Mouse (Mus musculus): ENCODE data around the gene Arl6ip1. TPM values are rescaled to one million over a fixed set of nuclear protein-coding genes. Genes with fewer than 3 reads are reported as not detected.
A peak's percentile ranks its signal among the peaks of the same experiment; 100 is the strongest.

Arl6ip1 gene
- polyA plus RNA-seq, 1 experiment from 2014 or later: 488 TPM

DNA sequence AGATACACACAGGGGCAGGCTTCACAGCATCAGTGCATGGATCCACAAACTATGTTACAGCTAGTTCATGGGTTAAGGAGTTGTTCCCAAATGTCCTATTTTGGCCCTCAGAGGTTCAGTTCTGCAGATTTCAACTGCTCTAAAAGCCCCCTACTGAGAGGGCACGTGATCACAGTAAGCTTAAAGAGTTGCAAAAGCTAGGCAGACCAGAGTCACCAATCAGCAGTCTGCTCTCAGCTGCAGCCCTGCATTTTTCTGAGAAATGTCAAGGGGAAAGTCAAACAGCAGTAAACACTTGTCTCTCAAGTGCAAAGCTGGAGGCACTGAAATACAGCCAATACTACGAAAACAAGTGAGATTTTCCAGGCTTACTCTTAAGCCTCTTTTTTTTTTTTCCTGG is 10.3 kb downstream of the Arl6ip1 start:
- Histone ChIP-seq H3K4me3 (ENCODE audit: low read length) (no peak overlapping the region), H3K4me1 (ENCODE audit: control insufficient read depth, insufficient read depth, low read length) (peaks cover 6% of the 10 kb centered on the region; the same call in 1 of the 2 replicates), H3K9ac (ENCODE audit: low read depth, low read length) (no peak overlapping the region), H3K9me3 (ENCODE audit: control insufficient read depth, low read length) (no peaks in the 10 kb centered on the region), H3K36me3 (ENCODE audit: control insufficient read depth, insufficient read depth, low read length) (peaks cover 23% of the 10 kb centered on the region), H3K27me3 (replicated peaks; ENCODE audit: control insufficient read depth, insufficient read depth, low read length) (no peaks in the 10 kb centered on the region), H3K4me2 (ENCODE audit: low read depth, low read length) (no peak overlapping the region), H3K27ac (ENCODE audit: low read length) (no peak overlapping the region)
- no peak for ATAC-seq
- 45% methylated on average over 2 of the region's 2 CpGs for WGBS

- no peak for ATAC-seq
- Histone ChIP-seq H3K9me3 (ENCODE audit: control insufficient read depth, low read length) (no peaks in the 10 kb centered on the region), H3K27ac (ENCODE audit: low read length) (no peak overlapping the region), H3K9ac (ENCODE audit: low read depth, low read length) (no peak overlapping the region), H3K27me3 (replicated peaks; ENCODE audit: control insufficient read depth, insufficient read depth, low read length) (no peaks in the 10 kb centered on the region), H3K4me2 (ENCODE audit: low read depth, low read length) (no peak overlapping the region), H3K4me3 (ENCODE audit: low read length) (no peak overlapping the region), H3K4me1 (ENCODE audit: control insufficient read depth, insufficient read depth, low read length) (peaks cover 12% of the 10 kb centered on the region), H3K36me3 (ENCODE audit: control insufficient read depth, insufficient read depth, low read length) (peaks cover 27% of the 10 kb centered on the region)
- 80% methylated on average over 3 of the region's 3 CpGs for WGBS
Measured at GRCm38 (mm10) chr7:118118426-118118825, 11.0 kb downstream of the Arl6ip1 start.

- H3K4me1 ChIP-seq (ENCODE audit: control insufficient read depth, insufficient read depth, low read length): peaks cover 18% of the 10 kb centered on the region
- H3K9me3 ChIP-seq (ENCODE audit: control insufficient read depth, low read length): no peaks in the 10 kb centered on the region
- H3K4me3 ChIP-seq (ENCODE audit: low read length): no peak overlapping the region
- no peaks in the 10 kb centered on the region for H3K27me3 ChIP-seq (replicated peaks; ENCODE audit: control insufficient read depth, insufficient read depth, low read length)
- no peak overlapping the region for H3K9ac ChIP-seq (ENCODE audit: low read depth, low read length)
- no peak overlapping the region for H3K4me2 ChIP-seq (ENCODE audit: low read depth, low read length)
- WGBS: 50% methylated on average over 4 of the region's 4 CpGs
- peaks cover 26% of the 10 kb centered on the region for H3K36me3 ChIP-seq (ENCODE audit: control insufficient read depth, insufficient read depth, low read length)
- 0 out of 2 replicates have a peak overlapping the region, but pooled peaks have one; percentile 48 for H3K27ac ChIP-seq (ENCODE audit: low read length)
- no peak for ATAC-seq
Measured at GRCm38 (mm10) chr7:118117539-118118210, 11.8 kb downstream of the Arl6ip1 start.

- peaks cover 24% of the 10 kb centered on the region for H3K36me3 ChIP-seq (ENCODE audit: control insufficient read depth, insufficient read depth, low read length)
- H3K27ac ChIP-seq (ENCODE audit: low read length): peak overlapping the region; percentile 48; the same call in 1 of the 2 replicates
- H3K4me1 ChIP-seq (ENCODE audit: control insufficient read depth, insufficient read depth, low read length): peaks cover 25% of the 10 kb centered on the region
- peak overlapping the region; percentile 76 for H3K4me2 ChIP-seq (ENCODE audit: low read depth, low read length)
- peak; percentile 7; the same call in 1 of the 2 replicates for ATAC-seq
- no peaks in the 10 kb centered on the region for H3K27me3 ChIP-seq (replicated peaks; ENCODE audit: control insufficient read depth, insufficient read depth, low read length)
- H3K4me3 ChIP-seq (ENCODE audit: low read length): peak overlapping the region; percentile 94
- 15% methylated on average over 8 of the region's 8 CpGs for WGBS
- H3K9ac ChIP-seq (ENCODE audit: low read depth, low read length): peak overlapping the region; percentile 72; the same call in 1 of the 2 replicates
- no peaks in the 10 kb centered on the region for H3K9me3 ChIP-seq (ENCODE audit: control insufficient read depth, low read length)
Measured at GRCm38 (mm10) chr7:118116787-118117538, 12.5 kb downstream of the Arl6ip1 start.

GRCm38 (mm10) chr7:118115877-118116568 is 13.4 kb downstream of the Arl6ip1 start, which contains the start of gene Rps15a:
Gene Rps15a, minus strand, starts transcription at chr7:118116188.
- peak within 1 kb of the TSS; percentile 93 for H3K27ac ChIP-seq (ENCODE audit: low read length)
- H3K27me3 ChIP-seq (replicated peaks; ENCODE audit: control insufficient read depth, insufficient read depth, low read length): no peaks in the 10 kb centered on the region
- peak within 1 kb of the TSS; percentile 97 for H3K9ac ChIP-seq (ENCODE audit: low read depth, low read length)
- no peaks in the 10 kb centered on the region for H3K9me3 ChIP-seq (ENCODE audit: control insufficient read depth, low read length)
- H3K4me3 ChIP-seq (ENCODE audit: low read length): peak within 1 kb of the TSS; percentile 94
- peak; percentile 78 for ATAC-seq
- H3K36me3 ChIP-seq (ENCODE audit: control insufficient read depth, insufficient read depth, low read length): peaks cover 23% of the 10 kb centered on the region
- under 1% methylated on average over 40 of the region's 40 CpGs for WGBS
- H3K4me2 ChIP-seq (ENCODE audit: low read depth, low read length): peak within 1 kb of the TSS; percentile 76
- H3K4me1 ChIP-seq (ENCODE audit: control insufficient read depth, insufficient read depth, low read length): peaks cover 33% of the 10 kb centered on the region

GRCm38 (mm10) chr7:118115533-118115876 is 14.0 kb downstream of the Arl6ip1 start:
- peak overlapping the region; percentile 63 for H3K4me2 ChIP-seq (ENCODE audit: low read depth, low read length)
- ATAC-seq: peak; percentile 47; the same call in 1 of the 2 replicates
- H3K27me3 ChIP-seq (replicated peaks; ENCODE audit: control insufficient read depth, insufficient read depth, low read length): no peaks in the 10 kb centered on the region
- no peaks in the 10 kb centered on the region for H3K9me3 ChIP-seq (ENCODE audit: control insufficient read depth, low read length)
- H3K4me3 ChIP-seq (ENCODE audit: low read length): peak overlapping the region; percentile 94
- peaks cover 38% of the 10 kb centered on the region for H3K4me1 ChIP-seq (ENCODE audit: control insufficient read depth, insufficient read depth, low read length)
- H3K9ac ChIP-seq (ENCODE audit: low read depth, low read length): peak overlapping the region; percentile 97
- peak overlapping the region; percentile 93 for H3K27ac ChIP-seq (ENCODE audit: low read length)
- WGBS: 2% methylated on average over 20 of the region's 20 CpGs
- peaks cover 20% of the 10 kb centered on the region for H3K36me3 ChIP-seq (ENCODE audit: control insufficient read depth, insufficient read depth, low read length)

- H3K4me2 ChIP-seq (ENCODE audit: low read depth, low read length): peak overlapping the region; percentile 63
- H3K4me3 ChIP-seq (ENCODE audit: low read length): peak overlapping the region; percentile 94
- H3K27ac ChIP-seq (ENCODE audit: low read length): no peak overlapping the region
- peak overlapping the region; percentile 97 for H3K9ac ChIP-seq (ENCODE audit: low read depth, low read length)
- no peaks in the 10 kb centered on the region for H3K9me3 ChIP-seq (ENCODE audit: control insufficient read depth, low read length)
- 64% methylated on average over 5 of the region's 5 CpGs for WGBS
- no peaks in the 10 kb centered on the region for H3K27me3 ChIP-seq (replicated peaks; ENCODE audit: control insufficient read depth, insufficient read depth, low read length)
- ATAC-seq: no peak
- H3K36me3 ChIP-seq (ENCODE audit: control insufficient read depth, insufficient read depth, low read length): peaks cover 17% of the 10 kb centered on the region
- H3K4me1 ChIP-seq (ENCODE audit: control insufficient read depth, insufficient read depth, low read length): peaks cover 38% of the 10 kb centered on the region
Measured at GRCm38 (mm10) chr7:118113541-118114297, 15.7 kb downstream of the Arl6ip1 start.

GRCm38 (mm10) chr7:118111128-118111527 is 18.3 kb downstream of the Arl6ip1 start:
- no peaks in the 10 kb centered on the region for H3K27me3 ChIP-seq (replicated peaks; ENCODE audit: control insufficient read depth, insufficient read depth, low read length)
- no peak overlapping the region for H3K9ac ChIP-seq (ENCODE audit: low read depth, low read length)
- 77% methylated on average over 3 of the region's 3 CpGs for WGBS
- no peak for ATAC-seq
- no peak overlapping the region; the same call in 1 of the 2 replicates for H3K4me2 ChIP-seq (ENCODE audit: low read depth, low read length)
- 0 out of 2 replicates have a peak overlapping the region, but pooled peaks have one; percentile 0 for H3K4me3 ChIP-seq (ENCODE audit: low read length)
- H3K9me3 ChIP-seq (ENCODE audit: control insufficient read depth, low read length): no peaks in the 10 kb centered on the region
- peaks cover 38% of the 10 kb centered on the region for H3K4me1 ChIP-seq (ENCODE audit: control insufficient read depth, insufficient read depth, low read length)
- H3K36me3 ChIP-seq (ENCODE audit: control insufficient read depth, insufficient read depth, low read length): peaks cover 28% of the 10 kb centered on the region
- no peak overlapping the region for H3K27ac ChIP-seq (ENCODE audit: low read length)
